Mouse (Mus musculus): ENCODE data around the gene Ampd3. TPM values are rescaled to one million over a fixed set of nuclear protein-coding genes. Genes with fewer than 3 reads are reported as not detected.
A peak's percentile ranks its signal among the peaks of the same experiment; 100 is the strongest.

Ampd3 gene
- polyA plus RNA-seq, 1 experiment: 4.5 TPM

- no peak overlapping the region for H3K4me3 ChIP-seq (ENCODE audit: insufficient read depth, poor library complexity, severe bottlenecking)
- peaks cover 2% of the 10 kb centered on the region for H3K79me3 ChIP-seq (ENCODE audit: low read depth)
- no peaks in the 10 kb centered on the region for H3K27me3 ChIP-seq (ENCODE audit: control insufficient read depth, insufficient read depth, insufficient read length)
- TF ChIP-seq FOSL1 (IDR thresholded peaks at IDR 0.05; ENCODE audit: insufficient read depth, low read length, poor library complexity, severe bottlenecking) (no peak), MAX (IDR thresholded peaks at IDR 0.05) (no peak), USF1 (IDR thresholded peaks at IDR 0.05; ENCODE audit: low read depth) (no peak), CEBPB (IDR thresholded peaks at IDR 0.05; ENCODE audit: low read depth) (no peak), CTCF (IDR thresholded peaks at IDR 0.05; ENCODE audit: control insufficient read depth, insufficient read depth, insufficient read length) (no peak), MYOD1 (IDR thresholded peaks at IDR 0.05; ENCODE audit: control insufficient read depth, insufficient read length, low read depth) (no peak), MYOG (IDR thresholded peaks at IDR 0.05; ENCODE audit: control insufficient read depth, extremely low read depth, insufficient read length) (no peak)
- H3K79me2 ChIP-seq (ENCODE audit: control insufficient read depth, insufficient read depth): peaks cover 4% of the 10 kb centered on the region
- no peaks in the 10 kb centered on the region for H3K36me3 ChIP-seq (ENCODE audit: control insufficient read depth, insufficient read depth)
- no peak overlapping the region for H3ac ChIP-seq (ENCODE audit: control insufficient read depth, insufficient read length, low read depth)
Observed at GRCm38 (mm10) chr7:110770949-110771348, 2.9 kb downstream of the Ampd3 start.

- no peaks in the 10 kb centered on the region for H3K36me3 ChIP-seq (ENCODE audit: control insufficient read depth, insufficient read depth)
- peaks cover 2% of the 10 kb centered on the region for H3K79me3 ChIP-seq (ENCODE audit: low read depth)
- TF ChIP-seq MAX (IDR thresholded peaks at IDR 0.05): no peak
- no peak for TF ChIP-seq CTCF (IDR thresholded peaks at IDR 0.05; ENCODE audit: control insufficient read depth, insufficient read depth, insufficient read length)
- TF ChIP-seq FOSL1 (IDR thresholded peaks at IDR 0.05; ENCODE audit: insufficient read depth, low read length, poor library complexity, severe bottlenecking): no peak
- no peak for TF ChIP-seq MYOD1 (IDR thresholded peaks at IDR 0.05; ENCODE audit: control insufficient read depth, insufficient read length, low read depth)
- TF ChIP-seq MYOG (IDR thresholded peaks at IDR 0.05; ENCODE audit: control insufficient read depth, extremely low read depth, insufficient read length): no peak
- TF ChIP-seq CEBPB (IDR thresholded peaks at IDR 0.05; ENCODE audit: low read depth): no peak
- TF ChIP-seq USF1 (IDR thresholded peaks at IDR 0.05; ENCODE audit: low read depth): no peak
- no peaks in the 10 kb centered on the region for H3K27me3 ChIP-seq (ENCODE audit: control insufficient read depth, insufficient read depth, insufficient read length)
- H3K4me3 ChIP-seq (ENCODE audit: insufficient read depth, poor library complexity, severe bottlenecking): no peak overlapping the region
- peaks cover 5% of the 10 kb centered on the region for H3K79me2 ChIP-seq (ENCODE audit: control insufficient read depth, insufficient read depth)
- H3ac ChIP-seq (ENCODE audit: control insufficient read depth, insufficient read length, low read depth): no peak overlapping the region
Observed at GRCm38 (mm10) chr7:110772343-110772742, 4.3 kb downstream of the Ampd3 start.

GRCm38 (mm10) chr7:110773204-110774002, 5.4 kb downstream of the Ampd3 start:
- peaks cover 15% of the 10 kb centered on the region for H3K79me2 ChIP-seq (ENCODE audit: control insufficient read depth, insufficient read depth)
- H3ac ChIP-seq (ENCODE audit: control insufficient read depth, insufficient read length, low read depth): no peak overlapping the region
- peaks cover 6% of the 10 kb centered on the region for H3K79me3 ChIP-seq (ENCODE audit: low read depth)
- H3K27me3 ChIP-seq (ENCODE audit: control insufficient read depth, insufficient read depth, insufficient read length): no peaks in the 10 kb centered on the region
- H3K4me3 ChIP-seq (ENCODE audit: insufficient read depth, poor library complexity, severe bottlenecking): no peak overlapping the region
- H3K36me3 ChIP-seq (ENCODE audit: control insufficient read depth, insufficient read depth): no peaks in the 10 kb centered on the region
- TF ChIP-seq FOSL1 (IDR thresholded peaks at IDR 0.05; ENCODE audit: insufficient read depth, low read length, poor library complexity, severe bottlenecking) (no peak), MYOD1 (IDR thresholded peaks at IDR 0.05; ENCODE audit: control insufficient read depth, insufficient read length, low read depth) (no peak)

GRCm38 (mm10) chr7:110774077-110774476, 6.1 kb downstream of the Ampd3 start:
- no peak for TF ChIP-seq USF1 (IDR thresholded peaks at IDR 0.05; ENCODE audit: low read depth)
- TF ChIP-seq MYOG (IDR thresholded peaks at IDR 0.05; ENCODE audit: control insufficient read depth, extremely low read depth, insufficient read length): no peak
- TF ChIP-seq FOSL1 (IDR thresholded peaks at IDR 0.05; ENCODE audit: insufficient read depth, low read length, poor library complexity, severe bottlenecking): no peak
- no peak for TF ChIP-seq MAX (IDR thresholded peaks at IDR 0.05)
- TF ChIP-seq MYOD1 (IDR thresholded peaks at IDR 0.05; ENCODE audit: control insufficient read depth, insufficient read length, low read depth): peak; percentile 50
- TF ChIP-seq CTCF (IDR thresholded peaks at IDR 0.05; ENCODE audit: control insufficient read depth, insufficient read depth, insufficient read length): no peak
- TF ChIP-seq CEBPB (IDR thresholded peaks at IDR 0.05; ENCODE audit: low read depth): no peak

GRCm38 (mm10) chr7:110774674-110775073, 6.7 kb downstream of the Ampd3 start:
- TF ChIP-seq CTCF (IDR thresholded peaks at IDR 0.05; ENCODE audit: control insufficient read depth, insufficient read depth, insufficient read length): no peak
- TF ChIP-seq MYOD1 (IDR thresholded peaks at IDR 0.05; ENCODE audit: control insufficient read depth, insufficient read length, low read depth): no peak
- TF ChIP-seq MAX (IDR thresholded peaks at IDR 0.05): no peak
- TF ChIP-seq CEBPB (IDR thresholded peaks at IDR 0.05; ENCODE audit: low read depth): no peak
- no peak for TF ChIP-seq MYOG (IDR thresholded peaks at IDR 0.05; ENCODE audit: control insufficient read depth, extremely low read depth, insufficient read length)
- TF ChIP-seq FOSL1 (IDR thresholded peaks at IDR 0.05; ENCODE audit: insufficient read depth, low read length, poor library complexity, severe bottlenecking): no peak
- no peak for TF ChIP-seq USF1 (IDR thresholded peaks at IDR 0.05; ENCODE audit: low read depth)
- H3K4me3 ChIP-seq (ENCODE audit: insufficient read depth, poor library complexity, severe bottlenecking): no peak overlapping the region

More at GRCm38 (mm10) chr7:110774077-110774476, 6.1 kb downstream of the Ampd3 start:
- Histone ChIP-seq H3K79me2 (ENCODE audit: control insufficient read depth, insufficient read depth) (peaks cover 22% of the 10 kb centered on the region), H3K4me3 (ENCODE audit: insufficient read depth, poor library complexity, severe bottlenecking) (no peak overlapping the region), H3ac (ENCODE audit: control insufficient read depth, insufficient read length, low read depth) (no peak overlapping the region), H3K27me3 (ENCODE audit: control insufficient read depth, insufficient read depth, insufficient read length) (no peaks in the 10 kb centered on the region), H3K36me3 (ENCODE audit: control insufficient read depth, insufficient read depth) (no peaks in the 10 kb centered on the region), H3K79me3 (ENCODE audit: low read depth) (peaks cover 8% of the 10 kb centered on the region)

More at GRCm38 (mm10) chr7:110774674-110775073, 6.7 kb downstream of the Ampd3 start:
- Histone ChIP-seq H3K79me2 (ENCODE audit: control insufficient read depth, insufficient read depth) (peaks cover 28% of the 10 kb centered on the region), H3ac (ENCODE audit: control insufficient read depth, insufficient read length, low read depth) (no peak overlapping the region), H3K79me3 (ENCODE audit: low read depth) (peaks cover 10% of the 10 kb centered on the region), H3K27me3 (ENCODE audit: control insufficient read depth, insufficient read depth, insufficient read length) (no peaks in the 10 kb centered on the region), H3K36me3 (ENCODE audit: control insufficient read depth, insufficient read depth) (no peaks in the 10 kb centered on the region)

Measured in C2C12 (cell line).